Mouse (Mus musculus) testis, postnatal 10 days (tissue): ENCODE measurements at regions not wholly inside any gene's neighbourhood (a gene's known extent, or its start where the extent isn't known, plus 50 kb on each side); places are given as distances from the start of the nearest gene placed in this dataset.
A peak's percentile ranks its signal among the peaks of the same experiment; 100 is the strongest.

Experiments
- DNase-seq: peaks from one replicate; pipeline ENCODE4 v3.0.0; 2021; ENCODE audit warnings: low spot score

GRCm38 (mm10) chr4:103421541-103421951 is 107.9 kb downstream of the Oma1 start:
- DNase-seq, result no peak

DNA sequence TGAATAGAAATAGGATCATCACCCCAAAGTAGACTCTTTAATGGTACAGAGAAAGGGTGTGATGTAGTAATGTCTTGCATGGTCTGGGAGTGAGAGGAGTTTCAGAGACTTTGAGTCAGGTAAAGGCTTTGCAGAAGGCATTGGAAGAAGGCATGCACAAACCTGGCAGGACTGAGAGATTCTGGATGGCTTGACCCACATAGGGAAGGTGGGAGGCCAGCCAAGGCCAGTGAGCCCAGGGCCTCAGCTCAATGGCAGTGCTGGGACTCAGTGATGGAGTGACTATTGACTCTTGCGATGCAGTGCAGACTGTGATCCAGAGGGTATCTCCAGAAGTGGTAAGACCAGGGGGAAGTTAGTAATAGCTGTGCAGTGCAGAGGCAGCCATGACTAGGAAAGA is 127.8 kb downstream of the Oma1 start:
- DNase-seq, result no peak

DNA sequence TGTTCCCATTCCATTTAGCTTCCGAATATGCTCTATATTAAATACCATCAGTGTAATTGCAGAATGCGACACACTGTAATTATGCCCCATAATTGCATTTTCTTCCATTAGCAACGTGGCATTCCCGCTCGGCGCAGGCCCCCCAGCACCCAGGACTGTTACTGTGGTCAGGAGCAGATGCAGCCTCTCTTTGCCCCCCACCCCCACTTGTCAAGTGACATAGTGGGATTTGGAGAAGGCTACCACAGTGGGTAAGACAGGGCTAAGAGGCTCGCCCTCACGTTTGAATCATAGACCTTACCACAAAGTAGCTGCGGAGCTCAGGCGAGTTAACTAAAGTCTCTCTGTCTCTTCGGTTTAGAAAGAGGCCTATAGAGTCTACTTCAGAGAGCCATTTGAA is 128.3 kb downstream of the Oma1 start:
- DNase-seq, result no peak

GRCm38 (mm10) chr4:103449276-103449675 is 135.7 kb downstream of the Oma1 start:
- no peak for DNase-seq

DNA sequence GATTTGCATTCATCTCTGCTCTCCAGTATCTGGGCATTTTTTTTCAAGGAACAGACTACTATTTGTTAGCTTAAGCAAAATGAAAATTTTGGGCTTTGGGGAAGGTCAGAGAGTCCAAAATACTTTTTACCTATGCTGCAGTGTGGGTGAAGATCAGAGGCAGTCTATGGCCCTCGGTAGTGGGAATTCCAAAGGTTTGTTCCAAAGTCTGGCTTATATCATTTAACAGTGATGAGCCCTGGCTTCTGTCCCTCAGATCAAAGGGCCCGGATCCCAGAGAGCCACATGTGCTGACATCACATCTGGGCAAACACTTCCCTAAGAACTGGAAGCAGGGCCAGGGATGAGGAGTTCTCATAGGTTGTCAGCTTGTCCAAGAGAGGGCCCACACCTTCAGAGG is 136.5 kb downstream of the Oma1 start:
- DNase-seq, result no peak

DNA sequence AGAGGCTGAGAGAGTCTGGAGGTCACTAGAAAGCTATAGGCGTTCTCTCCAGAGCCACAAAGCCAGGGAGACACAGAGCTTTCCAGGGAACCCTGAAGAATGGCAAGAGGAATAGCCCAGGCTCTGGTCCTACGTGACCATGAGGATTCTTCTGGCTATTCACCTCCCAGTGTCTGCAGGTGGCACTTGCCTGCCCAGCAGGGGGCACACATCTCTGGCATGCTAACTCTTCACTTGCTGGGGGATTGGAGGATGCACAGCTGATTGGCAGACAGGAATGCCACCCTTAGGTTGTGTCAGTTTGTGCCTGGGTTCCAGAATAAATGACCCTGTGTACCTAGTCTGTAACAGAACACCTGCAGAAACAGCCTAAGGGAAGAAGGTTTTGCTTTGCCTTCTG is 141.8 kb downstream of the Oma1 start:
- no peak for DNase-seq

DNA sequence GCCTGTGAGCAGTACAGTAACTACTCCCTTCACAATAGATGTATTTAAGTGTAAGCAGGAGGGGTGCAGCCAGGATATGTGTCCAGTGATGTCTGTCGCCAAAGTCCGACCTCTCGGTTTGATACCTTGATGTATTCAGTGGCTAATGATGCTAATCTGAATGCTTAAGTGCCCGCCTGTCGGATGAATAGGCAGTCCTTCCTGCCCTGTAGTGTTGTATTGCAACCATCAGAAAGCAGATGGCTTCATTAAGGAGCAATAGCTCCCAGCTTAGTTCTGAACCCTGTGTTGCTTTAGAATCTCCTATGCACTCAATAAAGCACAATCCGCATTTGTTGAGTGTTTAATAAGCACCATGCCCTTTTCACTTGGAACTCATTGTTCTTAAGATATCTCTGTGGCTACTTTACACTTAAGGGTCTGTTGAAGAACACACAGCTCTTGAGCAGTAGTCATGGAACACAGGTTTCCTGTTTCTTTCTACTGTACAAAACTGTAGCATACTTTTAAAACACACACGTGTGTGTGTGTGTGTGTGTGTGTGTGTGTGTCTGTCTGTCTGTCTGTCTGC is 152.5 kb downstream of the Oma1 start:
- DNase-seq, result no peak

DNA sequence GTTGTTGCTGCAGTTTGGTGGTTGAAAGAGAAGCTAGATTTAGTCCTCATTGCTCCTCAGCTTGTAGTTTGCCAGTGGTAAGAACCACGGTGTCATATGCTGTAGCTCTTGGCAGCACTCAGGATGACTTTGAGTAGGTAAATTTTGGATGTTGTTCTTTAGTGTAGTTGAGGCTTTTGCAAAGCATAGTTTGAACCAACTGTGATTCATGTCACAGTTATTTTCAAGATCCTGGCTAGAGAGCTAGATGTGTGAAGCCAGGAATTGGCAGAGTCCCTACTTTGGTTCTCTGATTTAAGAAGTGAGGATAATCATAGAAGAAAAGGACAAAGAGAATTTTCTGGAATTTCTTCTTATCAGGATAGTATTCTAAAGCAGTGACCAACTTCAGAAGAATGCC is 143.6 kb upstream of the Dab1 start:
- no peak for DNase-seq

GRCm38 (mm10) chr4:103486140-103486965 is 132.8 kb upstream of the Dab1 start:
- no peak for DNase-seq

DNA sequence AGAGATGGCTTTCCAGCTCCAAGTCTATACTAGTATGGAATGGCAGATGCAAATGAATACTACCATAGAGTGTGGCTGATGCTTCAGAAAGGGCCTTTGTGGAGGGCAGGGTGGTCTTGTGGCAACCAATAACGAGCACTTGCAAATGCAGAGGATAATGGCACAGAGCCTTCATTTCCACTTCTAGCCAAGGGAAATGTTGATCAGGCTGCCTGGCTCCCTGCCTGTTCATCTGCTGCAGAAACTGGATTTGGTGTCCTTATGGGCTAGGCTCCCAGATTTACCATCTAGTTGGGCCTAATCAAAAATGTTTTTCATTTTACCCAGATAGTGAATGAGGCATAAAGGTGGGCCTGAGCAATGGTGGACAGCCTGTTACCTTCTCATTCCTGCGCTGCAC is 110.7 kb upstream of the Dab1 start:
- DNase-seq, result no peak

- no peak for DNase-seq
Observed at GRCm38 (mm10) chr4:103512901-103513300, 106.3 kb upstream of the Dab1 start.

DNA sequence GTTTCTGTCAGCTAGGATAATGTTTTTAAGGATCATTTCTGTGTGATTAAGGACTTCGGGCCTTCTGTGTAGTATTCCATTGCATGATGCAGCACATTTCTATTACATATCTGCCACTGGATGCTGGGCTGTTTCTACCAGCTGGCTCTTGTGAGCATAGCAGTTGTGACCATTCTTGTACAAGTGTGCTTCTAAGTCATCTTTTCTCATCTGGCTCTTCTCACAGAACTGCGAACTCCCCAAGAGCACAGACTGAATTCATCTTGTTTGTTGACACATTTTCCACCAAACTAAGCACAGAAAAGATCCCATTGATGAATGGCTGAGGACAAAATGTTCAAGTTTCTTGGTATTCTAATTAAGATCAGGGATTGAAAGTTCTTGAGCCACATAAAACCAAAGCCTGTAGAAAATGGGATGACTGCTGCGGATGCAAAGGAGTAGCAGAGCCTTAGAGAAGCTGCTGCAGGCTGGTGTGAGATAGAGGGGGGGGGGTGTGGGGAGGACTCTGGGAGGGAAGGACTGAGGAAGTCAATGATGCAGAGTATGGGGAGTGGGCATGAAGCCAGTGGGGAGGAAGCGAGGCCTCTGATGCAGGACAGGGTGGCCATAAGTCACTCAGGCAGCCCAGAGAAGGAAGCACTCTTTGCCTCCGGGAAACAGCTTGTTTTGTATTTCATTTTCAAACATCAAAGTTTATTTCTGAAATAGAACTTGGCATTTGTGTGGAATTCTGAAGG is 97.1 kb upstream of the Dab1 start:
- DNase-seq, result peak; percentile 40

DNA sequence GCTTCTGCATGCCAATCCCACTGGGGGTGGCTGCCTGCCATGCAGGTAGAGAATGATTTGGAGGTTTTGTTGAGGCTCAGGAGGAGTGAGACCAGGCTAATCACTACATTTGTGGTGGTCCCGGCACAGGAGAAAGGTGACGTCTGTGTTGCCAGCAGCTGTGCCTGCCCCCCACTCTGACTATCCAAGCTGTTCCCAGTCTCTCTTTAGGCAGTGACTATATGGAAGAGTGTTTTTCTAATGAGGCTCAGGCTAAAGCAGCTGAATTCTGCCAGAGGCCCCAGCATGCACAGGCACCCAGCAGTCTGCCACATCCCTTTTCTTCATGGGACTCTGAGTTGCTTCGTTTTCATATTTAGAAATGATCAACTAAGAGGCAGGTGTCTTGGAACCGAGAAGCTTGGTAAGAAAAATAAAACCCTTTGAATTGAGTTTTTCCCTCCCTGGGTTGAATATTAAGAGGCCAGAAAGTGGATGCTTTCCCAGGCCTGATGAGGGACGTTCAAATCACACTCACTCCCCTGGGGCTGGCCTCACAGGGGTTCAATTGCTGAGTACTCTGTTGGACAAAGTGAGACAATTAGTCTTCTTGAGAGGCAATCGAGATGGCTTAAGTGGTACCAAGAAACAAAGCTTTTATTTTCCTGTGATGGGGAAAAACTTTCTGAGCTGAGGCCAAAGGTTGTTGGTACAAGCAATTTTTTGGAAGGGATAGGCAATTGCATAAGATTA is 82.5 kb upstream of the Dab1 start:
- DNase-seq, result no peak

- DNase-seq, result no peak
Observed at GRCm38 (mm10) chr4:103540960-103541359, 78.2 kb upstream of the Dab1 start.

DNA sequence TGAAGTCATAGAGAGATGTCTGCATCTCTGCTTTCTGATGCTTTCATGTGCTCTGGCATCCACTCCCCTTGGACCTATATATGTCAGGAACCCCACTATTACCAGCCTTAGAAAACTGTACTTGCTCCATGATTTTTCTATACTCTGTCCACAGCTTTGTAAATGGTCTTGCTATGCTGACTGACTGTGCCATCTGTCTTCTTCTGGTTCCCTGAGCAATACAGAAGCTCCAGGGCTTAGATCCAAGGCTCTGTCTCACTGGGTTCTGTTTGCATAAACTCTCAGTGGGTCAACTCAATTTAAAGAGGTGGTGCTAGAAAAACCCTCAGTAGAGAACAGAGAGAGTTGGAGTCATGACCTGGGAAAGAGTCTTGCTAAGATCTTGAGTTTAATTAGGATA is 71.9 kb upstream of the Dab1 start:
- no peak for DNase-seq

DNA sequence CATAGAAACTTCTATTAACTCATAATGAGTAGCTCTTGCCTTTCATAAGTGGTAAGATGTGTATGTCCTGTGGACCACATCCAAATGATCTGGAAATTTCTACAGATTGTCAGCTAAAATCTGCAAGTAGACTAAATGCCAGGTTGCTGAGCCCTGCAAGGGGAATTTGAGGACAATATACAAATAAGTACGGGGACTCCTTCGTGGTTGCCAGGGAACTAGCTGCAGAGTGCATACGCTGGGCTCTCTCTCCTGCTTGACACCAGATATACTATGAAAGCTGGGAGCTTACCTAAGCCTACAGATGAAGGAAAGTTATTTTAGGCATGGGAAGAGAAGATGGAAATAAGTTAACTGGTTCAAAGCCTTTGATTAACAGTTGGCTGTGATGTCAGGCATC is 66.7 kb upstream of the Dab1 start:
- DNase-seq, result no peak

DNA sequence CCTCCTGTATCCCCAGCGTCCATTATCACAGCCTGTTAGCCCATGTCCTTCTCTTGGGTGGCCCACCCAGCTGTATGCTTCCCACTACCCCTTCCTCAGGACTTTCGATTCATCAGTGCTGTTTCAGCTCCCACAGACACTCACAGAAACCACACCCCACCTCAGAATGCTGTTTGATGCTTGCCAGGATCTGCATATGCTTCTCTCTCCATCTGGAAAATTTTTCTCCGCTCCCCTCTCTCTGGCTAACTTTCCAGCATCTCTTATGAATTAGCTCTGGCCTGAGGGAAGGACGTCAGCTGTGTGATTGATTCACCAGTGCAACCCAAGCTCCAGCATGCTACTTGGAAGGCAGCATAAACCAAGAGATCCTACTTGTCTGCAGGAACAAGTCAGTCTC is 66.0 kb upstream of the Dab1 start:
- DNase-seq, result no peak

- DNase-seq, result no peak
Observed at GRCm38 (mm10) chr4:103554597-103554996, 64.6 kb upstream of the Dab1 start.
